Comparison of ENCODE assay signal across 8 mouse cellular contexts in the genomic region with DNA sequence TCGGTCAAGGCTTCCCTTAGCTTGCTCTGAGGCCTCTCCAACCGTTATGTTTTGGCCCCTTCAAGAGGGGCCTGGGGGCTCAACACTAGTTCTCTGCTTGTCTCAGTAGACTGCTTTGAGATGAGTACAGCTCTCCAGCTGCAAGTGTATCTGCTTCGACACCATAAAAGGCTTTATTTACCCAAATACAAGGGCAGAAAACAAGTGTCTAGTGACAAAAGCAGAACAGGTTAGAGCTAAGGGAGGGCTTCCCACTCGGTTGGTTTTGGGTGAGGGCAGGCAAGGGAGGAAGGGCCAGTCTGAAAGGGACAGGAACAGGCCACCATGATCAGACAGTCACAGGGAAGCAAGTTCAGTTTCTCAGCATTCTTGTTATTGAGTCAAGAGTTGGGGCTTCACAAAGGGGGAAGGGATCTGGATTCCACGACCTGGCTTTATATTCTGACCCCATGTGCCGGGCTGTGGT. TPM values are rescaled to one million over a fixed set of nuclear protein-coding genes. Genes with fewer than 3 reads are reported as not detected.
DNase-seq lines count a peak whose midpoint lies in the region; ATAC-seq lines count a peak whose summit lies in the region.

No protein-coding gene starts in this region.

- H3K4me1 ChIP-seq in embryonic facial prominence, embryonic 11.5 days (ENCODE audit: control insufficient read depth, insufficient read depth, low read length), result peaks cover 9% of the 10 kb centered on the region; the same call in 1 of the 2 replicates
- H3K4me1 ChIP-seq in hindbrain, embryonic 11.5 days (replicated peaks; ENCODE audit: control insufficient read depth, insufficient read depth, low read length), result peaks cover 18% of the 10 kb centered on the region; the same call in 1 of the 2 replicates
- peaks cover 29% of the 10 kb centered on the region for H3K4me1 ChIP-seq in lung, embryonic 16.5 days (replicated peaks; ENCODE audit: control insufficient read depth, insufficient read depth, low read length)

- peak overlapping the region; percentile 99 for H3K9ac ChIP-seq in embryonic facial prominence, embryonic 11.5 days (replicated peaks; ENCODE audit: low read length)
- H3K9ac ChIP-seq in hindbrain, embryonic 11.5 days (ENCODE audit: low read depth, low read length), result peak overlapping the region; percentile 94
- H3K9ac ChIP-seq in lung, embryonic 16.5 days (ENCODE audit: low read length), result peak overlapping the region; percentile 86

- peaks cover 14% of the 10 kb centered on the region for H3K36me3 ChIP-seq in embryonic facial prominence, embryonic 11.5 days (replicated peaks; ENCODE audit: control insufficient read depth, insufficient read depth, low read depth, low read length)
- peaks cover 14% of the 10 kb centered on the region for H3K36me3 ChIP-seq in hindbrain, embryonic 11.5 days (ENCODE audit: control insufficient read depth, insufficient read depth, low read length)
- H3K36me3 ChIP-seq in lung, embryonic 16.5 days (ENCODE audit: control insufficient read depth, insufficient read depth, low read length), result no peaks in the 10 kb centered on the region; the same call in 1 of the 2 replicates
- peaks cover 16% of the 10 kb centered on the region for H3K36me3 ChIP-seq in splenic B cell, adult 2 months (ENCODE audit: control insufficient read depth, insufficient read depth, low read length, poor library complexity, severe bottlenecking)

- no peak for ATAC-seq in embryonic facial prominence, embryonic 11.5 days (replicated peaks; ENCODE audit: insufficient number of reproducible peaks, low FRiP score, low TSS enrichment, low read depth)
- no peak for ATAC-seq in hindbrain, embryonic 11.5 days (ENCODE audit: low FRiP score)
- ATAC-seq in lung, embryonic 16.5 days (ENCODE audit: low read depth), result no peak
- no peak for ATAC-seq in frontal cortex, adult (ENCODE audit: low TSS enrichment)

- DNase-seq in layer of hippocampus, adult 11-12 months (ENCODE audit: low spot score), result peak; percentile 56
- DNase-seq in layer of hippocampus, adult 18-20 months (ENCODE audit: low spot score in 2 of 2), result no peak
- no peak for DNase-seq in embryonic facial prominence, embryonic 11.5 days (ENCODE audit: low spot score)
- DNase-seq in hindbrain, embryonic 11.5 days (ENCODE audit: low spot score), result no peak
- DNase-seq in splenic B cell, adult 2 months (ENCODE audit: low read depth, low spot score), result peak; percentile 64
- no peak for DNase-seq in urinary bladder, adult 2 months (ENCODE audit: low spot score)

- peak overlapping the region; percentile 87 for H3K4me2 ChIP-seq in embryonic facial prominence, embryonic 11.5 days (ENCODE audit: low read depth, low read length)
- peak overlapping the region; percentile 49 for H3K4me2 ChIP-seq in hindbrain, embryonic 11.5 days (replicated peaks; ENCODE audit: low read depth, low read length)
- H3K4me2 ChIP-seq in lung, embryonic 16.5 days (ENCODE audit: low read depth, low read length), result peak overlapping the region; percentile 81

- 9% methylated on average over 6 of the region's 6 CpGs for WGBS in embryonic facial prominence, embryonic 11.5 days
- 20% methylated on average over 6 of the region's 6 CpGs for WGBS in hindbrain, embryonic 11.5 days
- WGBS in lung, embryonic 16.5 days, result 15% methylated on average over 6 of the region's 6 CpGs

- peak overlapping the region; percentile 99; the same call in 1 of the 2 replicates for H3K27ac ChIP-seq in embryonic facial prominence, embryonic 11.5 days (replicated peaks; ENCODE audit: low read depth, low read length)
- peak overlapping the region; percentile 95 for H3K27ac ChIP-seq in hindbrain, embryonic 11.5 days (ENCODE audit: low read depth, low read length)
- peak overlapping the region; percentile 93 for H3K27ac ChIP-seq in lung, embryonic 16.5 days (ENCODE audit: low read length)

- peak overlapping the region; percentile 83 for H3K4me3 ChIP-seq in embryonic facial prominence, embryonic 11.5 days (ENCODE audit: low read depth, low read length)
- peak overlapping the region; percentile 52 for H3K4me3 ChIP-seq in hindbrain, embryonic 11.5 days (ENCODE audit: low read depth, low read length)
- H3K4me3 ChIP-seq in lung, embryonic 16.5 days (ENCODE audit: low read length), result peak overlapping the region; percentile 73

- H3K9me3 ChIP-seq in embryonic facial prominence, embryonic 11.5 days (replicated peaks; ENCODE audit: control insufficient read depth, low read length), result no peaks in the 10 kb centered on the region
- no peaks in the 10 kb centered on the region for H3K9me3 ChIP-seq in hindbrain, embryonic 11.5 days (ENCODE audit: control insufficient read depth, low read length)
- H3K9me3 ChIP-seq in lung, embryonic 16.5 days (ENCODE audit: control insufficient read depth, low read length), result no peaks in the 10 kb centered on the region

- no peaks in the 10 kb centered on the region for H3K27me3 ChIP-seq in embryonic facial prominence, embryonic 11.5 days (ENCODE audit: control insufficient read depth, insufficient read depth, low read length)
- no peaks in the 10 kb centered on the region for H3K27me3 ChIP-seq in hindbrain, embryonic 11.5 days (ENCODE audit: control insufficient read depth, insufficient read depth, low read length)
- H3K27me3 ChIP-seq in lung, embryonic 16.5 days (ENCODE audit: control insufficient read depth, insufficient read depth, low read depth, low read length), result no peaks in the 10 kb centered on the region; the same call in 1 of the 2 replicates
- H3K27me3 ChIP-seq in splenic B cell, adult 2 months (ENCODE audit: control insufficient read depth, insufficient read depth, low read length, poor library complexity, severe bottlenecking), result no peaks in the 10 kb centered on the region

RNA-seq across cellular contexts. Expression of a gene that starts 1.4 kb away (rescaled TPM):
- 10 to 100 TPM; 40.5 to 42.5 TPM for total RNA-seq in layer of hippocampus, adult 18-20 months (2021)
- 63.1 and 64.8 TPM in 2 replicates for polyA plus RNA-seq in embryonic facial prominence, embryonic 11.5 days (2014; fragmentation: Nextera tagmentation; extraction: Ambion mirVana)
- 70.0 and 73.7 TPM in 2 replicates for polyA plus RNA-seq in hindbrain, embryonic 11.5 days (2014; fragmentation: Nextera tagmentation; extraction: Ambion mirVana)
- polyA plus RNA-seq in lung, embryonic 16.5 days (2015; fragmentation: Nextera tagmentation; extraction: Ambion mirVana), result 24.0 and 25.3 TPM in 2 replicates
- 196 and 224 TPM in 2 replicates for polyA plus RNA-seq in urinary bladder, adult 2 months (2012; rRNA removed)

Comparison
In these comparisons a context has a peak if more than half of its experiments do, and no peak if none do; other contexts are left out.
1. DNase-seq: peak in layer of hippocampus, adult 11-12 months (single experiment) and splenic B cell, adult 2 months (single experiment); none in layer of hippocampus, adult 18-20 months (0 of 2), embryonic facial prominence, embryonic 11.5 days (single experiment), hindbrain, embryonic 11.5 days (single experiment) and urinary bladder, adult 2 months (single experiment).
2. Peak in every context shown above with its lines, with median percentiles within 50 percentile points of each other: H3K27ac ChIP-seq, H3K4me2 ChIP-seq, H3K4me3 ChIP-seq and H3K9ac ChIP-seq.